Mouse (Mus musculus) intestine, embryonic 14.5 days (tissue): ENCODE data around the gene Apom. TPM values are rescaled to one million over a fixed set of nuclear protein-coding genes. Genes with fewer than 3 reads are reported as not detected.
A peak's percentile ranks its signal among the peaks of the same experiment; 100 is the strongest.

Experiments used
- ATAC-seq: fragments of 200-750 bp; cut with Nextera tagmentation; replicated peaks from 2 replicates; pipeline ENCODE4 v1.8.0; 2017; ENCODE audit warnings: low read depth, moderate number of reproducible peaks, moderate TSS enrichment, moderate library complexity; ENCODE audit not compliant: low FRiP score, low TSS enrichment
- DNase-seq: peaks from one replicate; pipeline ENCODE4 v3.0.0-alpha.2; 2018; ENCODE audit warnings: low spot score
- H3K27ac ChIP-seq: fragments of 300-500 bp; sonication (generic); 2 replicates; pipeline ENCODE4 v1.5.1; 2014; ENCODE audit warnings: low read depth, mild to moderate bottlenecking, control low read depth
- H3K27me3 ChIP-seq: fragments of 300-500 bp; sonication (generic); replicated peaks from 2 replicates; pipeline ENCODE4 v1.6.1; 2014; ENCODE audit warnings: low read length, control low read depth; ENCODE audit not compliant: control insufficient read depth, insufficient read depth
- H3K36me3 ChIP-seq: fragments of 300-500 bp; sonication (generic); 2 replicates; pipeline ENCODE4 v1.6.1; 2014; ENCODE audit warnings: low read length, control low read depth; ENCODE audit not compliant: control insufficient read depth, insufficient read depth
- H3K4me1 ChIP-seq: fragments of 300-500 bp; sonication (generic); replicated peaks from 2 replicates; pipeline ENCODE4 v1.6.1; 2014; ENCODE audit warnings: low read length, control low read depth, mixed read lengths; ENCODE audit not compliant: control insufficient read depth, insufficient read depth
- H3K4me2 ChIP-seq: fragments of 300-500 bp; sonication (generic); 2 replicates; pipeline ENCODE4 v1.6.1; 2014; ENCODE audit warnings: low read length
- H3K4me3 ChIP-seq: fragments of 300-500 bp; sonication (generic); 2 replicates; pipeline ENCODE4 v1.5.1; 2014; ENCODE audit warnings: low read depth, low read length, control low read depth, mixed read lengths
- H3K9ac ChIP-seq: fragments of 300-500 bp; sonication (generic); 2 replicates; pipeline ENCODE4 v1.6.1; 2014; ENCODE audit warnings: mild to moderate bottlenecking, low read length
- H3K9me3 ChIP-seq: fragments of 300-500 bp; sonication (generic); 2 replicates; pipeline ENCODE4 v1.6.1; 2016; ENCODE audit warnings: low read length, control low read depth; ENCODE audit not compliant: control insufficient read depth
- WGBS: fragments of 180-500 bp; shearing (Covaris S2); extraction: QIAGEN DNeasy Blood & Tissue Kit; methylation state at CpG from one replicate; pipeline ENCODE4 v1.1.7; 2014; 5-methylcytosine and 5-hydroxymethylcytosine counted together
- polyA plus RNA-seq: library from polyadenylated mRNA; unstranded; fragments of >200 nt; fragmentation: Nextera tagmentation; extraction: Ambion mirVana; gene quantifications from 2 replicates; pipeline ENCODE4 v1.2.1, GENCODE M21; 2014

Gene Apom
- polyA plus RNA-seq, 1 experiment from 2014 or later: 1.5 TPM

DNA sequence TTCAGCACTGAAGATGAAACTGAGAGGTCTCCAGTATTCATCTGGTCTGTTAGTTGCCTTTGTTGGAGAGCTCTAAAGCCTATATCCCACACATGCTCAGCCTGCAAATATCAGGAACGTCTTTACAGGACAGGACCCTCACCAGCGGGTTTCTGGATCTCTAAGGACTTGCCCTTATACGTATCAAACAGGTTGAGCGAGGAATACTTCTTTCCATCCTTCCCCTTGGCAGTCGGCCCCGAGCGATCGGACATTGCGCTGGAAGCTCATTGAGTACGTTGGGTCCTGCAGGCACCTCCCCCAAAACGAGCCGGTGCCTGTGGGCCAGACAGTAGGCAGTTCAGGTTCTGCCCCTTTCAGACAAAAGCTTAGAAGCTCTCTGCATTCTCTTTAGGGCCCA is 30.9 kb upstream of the Apom start:
- 40% methylated on average over 12 of the region's 12 CpGs for WGBS
- Histone ChIP-seq H3K4me2 (peak overlapping the region; percentile 98), H3K4me1 (peaks cover 19% of the 10 kb centered on the region), H3K9me3 (no peaks in the 10 kb centered on the region), H3K4me3 (peak overlapping the region; percentile 65), H3K9ac (peak overlapping the region; percentile 87), H3K27me3 (no peaks in the 10 kb centered on the region), H3K27ac (peak overlapping the region; percentile 5; the same call in 1 of the 2 replicates), H3K36me3 (peaks cover 49% of the 10 kb centered on the region)
- ATAC-seq (no peak), DNase-seq (no peak)

DNA sequence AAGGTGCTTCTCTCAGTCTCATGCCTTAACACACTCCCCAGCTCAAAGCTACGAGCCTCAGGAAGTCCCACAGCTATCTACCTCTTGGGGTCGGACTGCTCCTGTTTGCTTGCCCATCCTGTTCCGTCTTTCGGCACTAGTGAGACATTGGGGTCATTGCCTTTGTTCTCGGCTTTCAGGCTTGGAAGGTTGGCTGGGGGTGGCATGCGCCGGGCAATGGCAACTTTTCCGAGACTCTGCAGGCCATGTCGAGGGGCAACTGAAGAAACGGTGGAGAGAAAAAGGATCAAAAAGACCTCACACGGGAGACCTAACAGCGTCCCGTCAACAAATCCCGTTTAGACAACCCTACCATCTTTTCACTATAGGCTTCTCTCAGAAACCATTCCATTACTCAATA is 30.3 kb upstream of the Apom start:
- H3K9ac ChIP-seq: no peak overlapping the region; the same call in 1 of the 2 replicates
- H3K27ac ChIP-seq: no peak overlapping the region
- H3K27me3 ChIP-seq: no peaks in the 10 kb centered on the region
- DNase-seq (no peak), ATAC-seq (no peak)
- WGBS: 70% methylated on average over 14 of the region's 14 CpGs
- peaks cover 55% of the 10 kb centered on the region for H3K36me3 ChIP-seq
- H3K4me1 ChIP-seq: peaks cover 19% of the 10 kb centered on the region
- peak overlapping the region; percentile 65; the same call in 1 of the 2 replicates for H3K4me3 ChIP-seq
- no peaks in the 10 kb centered on the region for H3K9me3 ChIP-seq
- H3K4me2 ChIP-seq: no peak overlapping the region; the same call in 1 of the 2 replicates

DNA sequence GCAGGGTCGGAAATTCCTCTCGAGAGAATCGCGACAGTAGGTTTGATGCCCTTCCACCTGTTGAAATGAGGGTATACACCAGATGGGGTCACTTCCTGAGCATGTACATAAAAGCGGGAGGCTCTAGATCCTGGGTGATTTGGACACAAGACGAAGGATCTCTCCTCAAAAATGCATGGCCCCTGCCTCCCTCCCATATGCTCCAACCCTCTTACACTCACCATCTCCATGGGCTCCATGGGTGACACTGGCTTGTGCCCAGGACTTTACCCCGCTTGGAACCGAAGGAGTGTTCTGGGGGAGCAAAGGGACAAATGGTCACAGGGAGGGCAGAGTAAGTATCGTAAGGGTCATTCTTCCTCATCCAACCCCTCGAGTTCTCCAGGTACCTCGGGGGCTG is 29.6 kb upstream of the Apom start:
- no peak for DNase-seq
- Histone ChIP-seq H3K4me1 (peaks cover 19% of the 10 kb centered on the region), H3K27ac (no peak overlapping the region), H3K4me2 (no peak overlapping the region), H3K27me3 (no peaks in the 10 kb centered on the region), H3K4me3 (no peak overlapping the region), H3K9me3 (no peaks in the 10 kb centered on the region), H3K36me3 (peaks cover 62% of the 10 kb centered on the region), H3K9ac (no peak overlapping the region)
- no peak for ATAC-seq
- 84% methylated on average over 11 of the region's 11 CpGs for WGBS

DNA sequence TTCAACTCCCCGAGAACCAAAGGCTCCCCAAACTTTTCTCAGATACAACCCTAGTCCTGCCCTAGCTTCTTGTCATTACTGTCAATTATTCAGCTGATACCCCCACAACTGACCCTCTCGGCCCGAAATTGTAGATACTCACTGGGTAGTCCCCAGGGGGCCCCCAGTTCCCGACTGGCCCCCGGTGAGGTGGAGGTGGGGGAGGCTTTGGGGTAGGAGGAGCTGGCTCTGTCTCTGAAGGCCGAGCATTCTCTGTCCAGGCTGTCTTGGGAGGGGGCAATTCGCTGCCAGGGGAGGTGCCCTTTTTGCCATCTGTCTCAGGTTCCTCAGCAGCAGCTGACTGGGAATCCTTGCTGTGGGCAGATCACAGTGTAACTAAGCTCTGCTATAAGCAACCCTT is 27.8 kb upstream of the Apom start:
- DNase-seq: no peak
- H3K4me1 ChIP-seq: peaks cover 10% of the 10 kb centered on the region
- H3K36me3 ChIP-seq: peaks cover 80% of the 10 kb centered on the region
- H3K27ac ChIP-seq: no peak overlapping the region
- no peaks in the 10 kb centered on the region for H3K27me3 ChIP-seq
- no peaks in the 10 kb centered on the region for H3K9me3 ChIP-seq
- H3K4me3 ChIP-seq: no peak overlapping the region
- no peak for ATAC-seq
- no peak overlapping the region for H3K4me2 ChIP-seq
- WGBS: 91% methylated on average over 7 of the region's 7 CpGs
- no peak overlapping the region for H3K9ac ChIP-seq

DNA sequence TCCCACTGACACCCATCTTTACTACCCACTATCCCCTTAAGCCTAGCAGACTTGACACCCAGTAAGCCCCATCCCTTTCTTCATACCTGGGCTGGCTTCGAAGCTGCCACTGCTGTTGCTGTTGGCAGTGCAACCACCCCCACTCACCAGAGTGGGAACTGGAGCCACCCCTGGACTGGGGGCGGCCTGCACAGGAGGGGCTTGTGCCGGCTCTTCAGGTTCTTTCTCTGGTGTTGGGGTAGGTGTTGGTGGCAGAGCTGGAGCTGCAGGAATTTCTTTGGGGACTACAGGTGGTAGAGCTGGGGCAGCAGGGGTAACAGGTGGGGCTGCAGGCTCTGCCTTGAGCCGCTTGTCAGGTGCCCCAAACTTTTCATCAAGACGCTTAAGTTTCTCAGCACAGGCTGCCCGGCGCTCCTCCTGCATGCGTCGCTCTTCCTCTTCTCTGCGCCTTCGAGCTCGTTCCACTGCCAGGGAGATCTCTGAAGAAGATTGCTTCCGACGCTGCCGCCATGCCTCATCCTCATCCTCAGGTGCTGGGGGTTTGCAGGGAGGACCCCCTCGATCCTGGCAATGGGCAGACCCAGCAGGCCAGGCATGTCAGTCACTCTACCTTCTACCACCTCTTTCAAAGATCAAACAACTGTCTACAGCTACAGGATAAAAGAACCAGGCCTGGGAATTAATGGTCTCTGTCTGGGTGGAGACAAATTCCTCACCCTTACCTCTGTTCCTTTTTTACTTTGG is 27.2 kb upstream of the Apom start:
- no peak for DNase-seq
- H3K9me3 ChIP-seq: no peaks in the 10 kb centered on the region
- no peak overlapping the region for H3K27ac ChIP-seq
- no peak overlapping the region for H3K9ac ChIP-seq
- H3K4me2 ChIP-seq: no peak overlapping the region
- ATAC-seq: no peak
- peaks cover 86% of the 10 kb centered on the region for H3K36me3 ChIP-seq
- H3K4me1 ChIP-seq: peaks cover 10% of the 10 kb centered on the region
- H3K27me3 ChIP-seq: no peaks in the 10 kb centered on the region
- H3K4me3 ChIP-seq: no peak overlapping the region
- WGBS: 92% methylated on average over 16 of the region's 16 CpGs

- WGBS: 89% methylated on average over 8 of the region's 8 CpGs
- ATAC-seq: no peak
Measured at GRCm38 (mm10) chr17:35157661-35158175, 25.9 kb upstream of the Apom start.

DNA sequence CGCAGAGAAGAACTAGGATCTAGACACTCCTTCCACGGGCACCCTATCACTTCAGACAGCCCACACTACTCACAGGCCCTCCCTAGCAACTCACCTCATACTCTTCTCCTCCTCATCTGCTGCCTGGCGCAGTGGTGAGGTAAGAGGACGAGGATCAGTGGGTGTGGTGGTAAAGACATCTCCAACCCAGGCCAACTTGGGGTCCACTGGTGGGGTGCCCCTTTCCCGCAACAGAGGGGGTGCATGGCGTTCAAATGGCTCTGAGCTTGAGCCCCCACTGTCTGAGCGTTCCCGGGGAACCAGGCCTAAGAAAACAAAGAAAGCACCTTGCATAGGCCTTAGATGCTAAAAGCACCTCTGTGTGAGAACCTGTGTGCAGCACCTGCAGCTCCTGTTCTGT is 25.4 kb upstream of the Apom start:
- 88% methylated on average over 8 of the region's 8 CpGs for WGBS
- ATAC-seq (no peak), DNase-seq (no peak)
- H3K4me1 ChIP-seq: no peaks in the 10 kb centered on the region
- H3K4me3 ChIP-seq: no peak overlapping the region
- no peak overlapping the region for H3K4me2 ChIP-seq
- no peaks in the 10 kb centered on the region for H3K9me3 ChIP-seq
- no peak overlapping the region for H3K27ac ChIP-seq
- H3K27me3 ChIP-seq: no peaks in the 10 kb centered on the region
- H3K36me3 ChIP-seq: peaks cover 100% of the 10 kb centered on the region
- no peak overlapping the region for H3K9ac ChIP-seq

More at GRCm38 (mm10) chr17:35157661-35158175, 25.9 kb upstream of the Apom start:
- Histone ChIP-seq H3K27me3 (no peaks in the 10 kb centered on the region), H3K4me2 (no peak overlapping the region), H3K4me3 (no peak overlapping the region), H3K9me3 (no peaks in the 10 kb centered on the region), H3K36me3 (peaks cover 97% of the 10 kb centered on the region), H3K9ac (no peak overlapping the region), H3K27ac (no peak overlapping the region), H3K4me1 (peaks cover 3% of the 10 kb centered on the region)
- no peak for DNase-seq

GRCm38 (mm10) chr17:35156461-35157200 is 24.8 kb upstream of the Apom start:
- no peak overlapping the region for H3K4me3 ChIP-seq
- no peaks in the 10 kb centered on the region for H3K27me3 ChIP-seq
- DNase-seq (no peak), ATAC-seq (no peak)
- no peak overlapping the region for H3K27ac ChIP-seq
- no peak overlapping the region for H3K9ac ChIP-seq
- H3K9me3 ChIP-seq: no peaks in the 10 kb centered on the region
- no peaks in the 10 kb centered on the region for H3K4me1 ChIP-seq
- H3K36me3 ChIP-seq: peaks cover 100% of the 10 kb centered on the region
- no peak overlapping the region for H3K4me2 ChIP-seq
- WGBS: 90% methylated on average over 33 of the region's 33 CpGs
